Mouse (Mus musculus) brown adipose tissue, adult 24 weeks (tissue): Measurements from ENCODE around the gene Slc16a7. TPM values are rescaled to one million over a fixed set of nuclear protein-coding genes. Genes with fewer than 3 reads are reported as not detected.

Experiments used
- H3K27ac ChIP-seq: fragments of 200-500 bp; replicated peaks from 2 replicates; pipeline ENCODE4 v1.5.1; 2012; ENCODE audit warnings: low read depth, mild to moderate bottlenecking, low read length
- H3K4me1 ChIP-seq: fragments of 200-500 bp; 2 replicates; pipeline ENCODE4 v1.6.1; 2012; ENCODE audit warnings: low read length, mixed read lengths; ENCODE audit not compliant: control insufficient read depth, insufficient read depth, insufficient read length
- H3K4me3 ChIP-seq: fragments of 200-500 bp; 2 replicates; pipeline ENCODE4 v1.5.1; 2012; ENCODE audit warnings: low read depth, mild to moderate bottlenecking, low read length, moderate library complexity; ENCODE audit not compliant: insufficient read depth
- polyA plus RNA-seq: library from polyadenylated mRNA; stranded (reverse); fragments of >200 nt; gene quantifications from 2 replicates; pipeline ENCODE4 v1.2.4, GENCODE M21; 2012; ENCODE audit not compliant: missing spikeins, insufficient read depth, insufficient read length

Gene Slc16a7
- polyA plus RNA-seq, 1 experiment: 14.4 TPM

- Histone ChIP-seq H3K4me1 (no peaks in the 10 kb centered on the region), H3K27ac (no peak overlapping the region), H3K4me3 (no peak overlapping the region)
Observed at GRCm38 (mm10) chr10:125177782-125178181, 211.5 kb downstream of the Slc16a7 start.

DNA sequence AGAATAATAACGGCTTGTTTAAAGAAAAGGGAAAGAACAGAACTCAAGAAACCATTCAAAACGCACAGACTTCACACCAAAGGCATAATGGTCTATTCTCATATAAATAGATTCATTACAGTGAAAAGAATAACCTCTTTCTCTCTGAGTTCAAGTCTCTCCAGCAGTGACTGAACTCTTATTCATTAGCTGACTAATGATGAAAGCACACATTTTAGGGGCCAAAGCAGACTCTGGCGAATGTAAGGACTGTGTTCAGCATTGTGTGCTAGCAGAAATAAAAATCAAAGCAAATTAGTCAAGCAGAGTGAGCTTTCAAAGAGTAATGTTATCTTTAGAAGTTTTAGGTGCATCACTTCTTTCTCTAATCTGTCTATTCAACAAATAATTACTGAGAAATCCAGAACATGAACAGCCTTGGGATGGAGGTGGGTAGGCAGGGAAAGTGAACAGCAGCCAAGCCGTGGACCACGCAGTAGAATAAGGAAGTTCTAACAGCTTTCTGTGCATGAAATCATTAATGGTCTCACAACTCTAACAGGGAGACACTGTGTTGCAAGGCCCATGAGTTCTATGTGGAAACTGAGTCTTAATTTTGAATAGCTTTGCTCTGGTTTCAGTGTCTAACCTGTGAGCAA, 214.1 kb downstream of the Slc16a7 start:
- Histone ChIP-seq H3K4me3 (no peak overlapping the region), H3K4me1 (no peaks in the 10 kb centered on the region), H3K27ac (no peak overlapping the region)

DNA sequence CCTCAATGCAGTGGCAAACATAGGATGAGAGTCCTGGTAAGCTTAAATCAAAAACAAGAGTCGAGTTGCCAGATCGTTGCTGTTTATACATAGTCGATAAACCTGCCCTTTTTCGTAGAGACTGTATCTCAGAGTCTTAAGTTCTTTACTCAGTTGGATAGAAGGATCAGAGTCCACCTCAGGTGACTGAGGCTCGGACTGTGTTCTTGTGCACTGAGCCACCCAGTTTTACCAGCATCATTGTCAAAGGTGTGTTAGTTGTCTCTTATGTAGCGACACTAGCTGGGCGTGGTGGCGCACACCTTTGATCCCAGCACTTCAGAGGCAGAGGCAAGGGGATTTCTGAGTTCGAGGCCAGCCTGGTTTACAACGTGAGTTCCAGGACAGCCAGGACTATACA, 217.6 kb downstream of the Slc16a7 start:
- no peaks in the 10 kb centered on the region for H3K4me1 ChIP-seq
- H3K27ac ChIP-seq: no peak overlapping the region
- no peak overlapping the region for H3K4me3 ChIP-seq

DNA sequence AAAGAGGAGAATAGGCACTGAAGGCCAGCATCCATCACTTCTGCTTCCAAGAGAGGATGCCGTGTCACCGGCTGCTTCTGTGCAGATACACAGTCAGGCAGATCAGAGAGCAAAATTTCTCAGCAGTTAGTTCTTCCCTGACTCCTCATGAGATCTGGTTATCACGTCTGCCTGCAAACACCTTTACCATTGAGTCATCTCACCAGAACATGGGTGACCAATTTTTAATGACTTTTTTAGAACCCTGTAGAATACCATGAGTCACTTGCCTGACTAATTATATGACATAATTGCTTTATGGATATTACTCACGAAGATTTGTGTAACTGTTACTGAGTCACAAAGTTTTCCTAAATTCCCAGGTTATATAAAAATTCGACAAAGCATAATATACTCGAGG, 218.1 kb downstream of the Slc16a7 start:
- no peak overlapping the region for H3K27ac ChIP-seq
- no peaks in the 10 kb centered on the region for H3K4me1 ChIP-seq
- no peak overlapping the region for H3K4me3 ChIP-seq
